Mouse (Mus musculus): Measurements from ENCODE around the gene Tomm34. TPM values are rescaled to one million over a fixed set of nuclear protein-coding genes. Genes with fewer than 3 reads are reported as not detected.

Tomm34 gene
- total and polyA plus RNA-seq, 2 experiments = 6.0 to 13.8 TPM

DNA sequence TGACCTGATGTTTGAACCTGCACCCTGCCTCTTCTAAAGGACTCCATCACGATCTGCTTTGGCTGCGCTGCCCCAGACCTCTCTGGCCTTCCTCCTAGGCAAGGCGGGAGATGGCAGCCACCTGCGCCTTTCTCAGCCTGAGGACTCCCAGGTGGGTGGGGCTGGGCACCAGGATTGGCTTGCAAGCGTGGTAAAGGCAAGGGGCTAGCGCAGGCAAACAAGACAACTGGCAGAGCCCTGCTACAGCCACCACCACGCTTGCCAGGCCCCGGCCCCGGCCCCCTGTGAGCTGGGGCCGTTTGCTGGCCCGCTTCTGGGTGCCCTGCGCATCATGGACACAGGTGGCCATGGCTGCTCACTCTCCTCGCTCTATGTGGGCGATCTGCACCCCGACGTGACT, 45.8 kb downstream of the Tomm34 start, which contains the start of gene Pabpc1l:
TSS of gene Pabpc1l (plus strand) at position 301 of the 400 bp plus-strand sequence.
- no peak for DNase-seq (ENCODE audit: extremely low read depth, low read depth, low spot score)
- Histone ChIP-seq H3K36me3 (ENCODE audit: control insufficient read depth, insufficient read depth, low read length) (no peaks in the 10 kb centered on the region), H3K9ac (ENCODE audit: low read depth, low read length) (no peak within 1 kb of the TSS), H3K4me3 (ENCODE audit: insufficient read depth, low read depth, low read length) (no peak within 1 kb of the TSS), H3K79me2 (ENCODE audit: control insufficient read depth, insufficient read depth, low read length) (no peaks in the 10 kb centered on the region), H3K4me1 (ENCODE audit: control insufficient read depth, insufficient read depth, low read length) (no peaks in the 10 kb centered on the region), H3K27me3 (ENCODE audit: control insufficient read depth, insufficient read depth, low read length) (no peaks in the 10 kb centered on the region), H3K27ac (replicated peaks; ENCODE audit: insufficient read depth, low read depth, low read length) (no peak within 1 kb of the TSS)
- TF ChIP-seq CTCF (IDR thresholded peaks at IDR 0.05; ENCODE audit: low read depth, low read length) (no peak), POLR2A (IDR thresholded peaks at IDR 0.05; ENCODE audit: extremely low read depth, insufficient read depth, low read length) (no peak)
- 86% methylated on average over 16 of the region's 16 CpGs for WGBS

DNA sequence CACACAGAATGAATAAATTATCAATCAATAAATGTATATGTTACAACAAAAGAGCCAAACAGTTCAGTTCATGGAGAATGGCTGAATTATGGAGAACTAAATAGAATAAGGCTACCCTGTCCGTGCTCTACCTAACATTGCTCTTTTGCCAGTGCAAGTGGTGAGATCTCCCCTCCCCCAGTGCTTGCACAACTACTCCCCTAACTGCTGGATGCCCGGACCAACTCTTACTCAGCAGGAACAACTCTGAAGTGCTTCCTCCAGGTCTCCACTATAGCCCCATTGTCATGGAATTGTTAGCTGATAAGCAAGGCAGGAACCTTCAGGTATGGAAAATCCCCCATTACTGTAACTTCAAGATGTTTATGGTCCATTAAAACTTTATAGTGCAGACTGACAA, 48.9 kb downstream of the Tomm34 start:
- Histone ChIP-seq H3K4me1 (ENCODE audit: control insufficient read depth, insufficient read depth, low read length) (no peaks in the 10 kb centered on the region), H3K36me3 (ENCODE audit: control insufficient read depth, insufficient read depth, low read length) (peaks cover 5% of the 10 kb centered on the region; the same call in 1 of the 2 replicates), H3K27me3 (ENCODE audit: control insufficient read depth, insufficient read depth, low read length) (no peaks in the 10 kb centered on the region), H3K79me2 (ENCODE audit: control insufficient read depth, insufficient read depth, low read length) (no peaks in the 10 kb centered on the region), H3K27ac (replicated peaks; ENCODE audit: insufficient read depth, low read depth, low read length) (no peak overlapping the region), H3K4me3 (ENCODE audit: insufficient read depth, low read depth, low read length) (no peak overlapping the region), H3K9ac (ENCODE audit: low read depth, low read length) (no peak overlapping the region)
- 24% methylated on average over 2 of the region's 2 CpGs for WGBS
- TF ChIP-seq CTCF (IDR thresholded peaks at IDR 0.05; ENCODE audit: low read depth, low read length) (no peak), POLR2A (IDR thresholded peaks at IDR 0.05; ENCODE audit: extremely low read depth, insufficient read depth, low read length) (no peak)
- DNase-seq (ENCODE audit: extremely low read depth, low read depth, low spot score) = no peak

DNA sequence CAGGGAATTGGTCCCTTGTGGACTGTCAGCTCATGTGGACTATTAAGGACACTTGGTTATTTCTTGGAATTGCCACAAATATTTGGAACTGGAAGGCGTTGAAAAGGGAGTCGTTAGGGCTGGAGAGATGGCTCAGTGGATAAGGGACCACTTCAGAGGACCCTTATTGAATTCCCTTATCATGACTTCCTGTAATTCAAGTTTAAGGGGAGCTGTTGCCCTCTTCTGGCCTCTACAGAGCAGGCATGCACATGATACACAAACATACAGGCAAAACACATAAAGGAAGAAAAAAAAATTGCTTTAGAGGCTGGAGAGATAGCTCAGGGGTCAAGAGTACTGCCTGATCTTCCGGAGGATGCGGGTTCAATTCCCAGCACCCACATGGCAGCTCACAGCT, 51.0 kb downstream of the Tomm34 start:
- 71% methylated on average over 4 of the region's 4 CpGs for WGBS
- no peak overlapping the region for H3K9ac ChIP-seq (ENCODE audit: low read depth, low read length)
- peaks cover 25% of the 10 kb centered on the region for H3K36me3 ChIP-seq (ENCODE audit: control insufficient read depth, insufficient read depth, low read length)
- no peak for TF ChIP-seq CTCF (IDR thresholded peaks at IDR 0.05; ENCODE audit: low read depth, low read length)
- TF ChIP-seq POLR2A (IDR thresholded peaks at IDR 0.05; ENCODE audit: extremely low read depth, insufficient read depth, low read length) = no peak
- no peak overlapping the region for H3K4me3 ChIP-seq (ENCODE audit: insufficient read depth, low read depth, low read length)
- H3K4me1 ChIP-seq (ENCODE audit: control insufficient read depth, insufficient read depth, low read length) = no peaks in the 10 kb centered on the region
- no peak overlapping the region for H3K27ac ChIP-seq (replicated peaks; ENCODE audit: insufficient read depth, low read depth, low read length)
- no peak for DNase-seq (ENCODE audit: extremely low read depth, low read depth, low spot score)
- H3K27me3 ChIP-seq (ENCODE audit: control insufficient read depth, insufficient read depth, low read length) = no peaks in the 10 kb centered on the region
- no peaks in the 10 kb centered on the region for H3K79me2 ChIP-seq (ENCODE audit: control insufficient read depth, insufficient read depth, low read length)

DNA sequence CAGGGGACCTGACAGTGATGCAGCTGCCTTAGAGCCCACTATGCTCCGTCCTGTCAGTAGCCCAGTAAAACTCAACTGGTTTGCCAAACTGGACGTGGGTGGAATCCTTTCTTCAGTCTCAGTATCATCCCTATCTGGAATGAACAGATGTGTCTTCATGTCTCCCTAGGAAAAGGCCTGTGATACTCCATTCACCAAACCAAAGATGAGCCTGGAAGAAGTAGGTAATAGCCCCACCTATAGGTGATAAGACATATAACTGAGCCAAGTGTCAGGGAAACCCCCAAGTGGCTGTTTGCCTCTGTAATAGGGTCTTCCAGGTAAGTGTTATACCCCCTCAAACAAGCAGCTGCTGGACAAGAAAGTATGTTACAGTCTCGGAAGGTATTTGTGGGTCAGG, 52.1 kb downstream of the Tomm34 start:
- Histone ChIP-seq H3K4me3 (ENCODE audit: insufficient read depth, low read depth, low read length) (no peak overlapping the region), H3K27ac (replicated peaks; ENCODE audit: insufficient read depth, low read depth, low read length) (no peak overlapping the region), H3K4me1 (ENCODE audit: control insufficient read depth, insufficient read depth, low read length) (no peaks in the 10 kb centered on the region), H3K79me2 (ENCODE audit: control insufficient read depth, insufficient read depth, low read length) (no peaks in the 10 kb centered on the region), H3K27me3 (ENCODE audit: control insufficient read depth, insufficient read depth, low read length) (no peaks in the 10 kb centered on the region), H3K9ac (ENCODE audit: low read depth, low read length) (no peak overlapping the region), H3K36me3 (ENCODE audit: control insufficient read depth, insufficient read depth, low read length) (peaks cover 35% of the 10 kb centered on the region)
- WGBS = 93% methylated on average over 3 of the region's 3 CpGs
- TF ChIP-seq CTCF (IDR thresholded peaks at IDR 0.05; ENCODE audit: low read depth, low read length) = no peak
- TF ChIP-seq POLR2A (IDR thresholded peaks at IDR 0.05; ENCODE audit: extremely low read depth, insufficient read depth, low read length) = no peak
- no peak for DNase-seq (ENCODE audit: extremely low read depth, low read depth, low spot score)

DNA sequence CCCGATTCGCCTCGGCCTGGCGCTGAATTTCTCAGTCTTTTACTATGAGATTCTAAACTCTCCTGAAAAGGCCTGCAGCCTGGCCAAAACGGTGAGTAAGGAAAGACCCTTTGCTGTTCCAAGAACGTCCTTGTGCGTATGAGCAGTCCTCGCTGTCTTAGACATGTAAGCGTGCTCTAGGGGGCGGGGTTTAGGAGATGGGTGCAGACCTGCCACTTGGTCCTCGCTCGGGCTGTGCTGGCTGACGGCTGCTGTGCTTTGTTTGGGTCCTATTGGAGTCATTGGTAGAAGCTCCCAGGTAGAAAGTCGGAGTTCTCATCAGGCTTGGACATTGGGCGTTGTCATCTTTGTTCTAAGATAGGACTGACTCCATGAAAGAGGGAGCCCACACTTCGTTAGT, 55.7 kb downstream of the Tomm34 start:
- TF ChIP-seq POLR2A (IDR thresholded peaks at IDR 0.05; ENCODE audit: extremely low read depth, insufficient read depth, low read length) (no peak), CTCF (IDR thresholded peaks at IDR 0.05; ENCODE audit: low read depth, low read length) (no peak)
- no peak overlapping the region for H3K9ac ChIP-seq (ENCODE audit: low read depth, low read length)
- no peak overlapping the region for H3K27ac ChIP-seq (replicated peaks; ENCODE audit: insufficient read depth, low read depth, low read length)
- no peak overlapping the region for H3K4me3 ChIP-seq (ENCODE audit: insufficient read depth, low read depth, low read length)
- no peak for DNase-seq (ENCODE audit: extremely low read depth, low read depth, low spot score)
- H3K36me3 ChIP-seq (ENCODE audit: control insufficient read depth, insufficient read depth, low read length) = peaks cover 53% of the 10 kb centered on the region
- 95% methylated on average over 16 of the region's 16 CpGs for WGBS
- H3K27me3 ChIP-seq (ENCODE audit: control insufficient read depth, insufficient read depth, low read length) = no peaks in the 10 kb centered on the region
- H3K79me2 ChIP-seq (ENCODE audit: control insufficient read depth, insufficient read depth, low read length) = peaks cover 4% of the 10 kb centered on the region; the same call in 1 of the 2 replicates
- no peaks in the 10 kb centered on the region; the same call in 1 of the 2 replicates for H3K4me1 ChIP-seq (ENCODE audit: control insufficient read depth, insufficient read depth, low read length)

DNA sequence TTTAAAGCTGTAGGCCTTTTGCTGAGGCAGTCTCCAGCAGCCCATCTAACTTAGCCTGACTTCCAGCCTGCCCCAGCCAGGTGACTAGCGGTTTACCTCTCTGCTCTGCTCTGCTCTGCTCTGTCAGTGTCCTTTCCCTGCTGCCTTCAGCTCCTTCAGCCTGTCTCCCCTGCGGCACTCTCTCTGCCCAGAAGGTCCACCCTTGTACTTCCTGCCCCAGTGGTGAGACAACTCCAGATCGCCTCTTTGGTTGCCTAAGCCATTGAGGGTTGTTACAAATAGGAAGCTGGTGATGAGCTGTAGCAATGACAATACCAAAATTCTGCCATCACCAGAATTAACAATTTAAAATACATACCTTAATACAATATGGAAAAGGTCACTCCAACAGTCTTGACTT, 60.0 kb downstream of the Tomm34 start:
- no peak for DNase-seq (ENCODE audit: extremely low read depth, low read depth, low spot score)
- H3K79me2 ChIP-seq (ENCODE audit: control insufficient read depth, insufficient read depth, low read length) = peaks cover 22% of the 10 kb centered on the region; the same call in 1 of the 2 replicates
- H3K4me1 ChIP-seq (ENCODE audit: control insufficient read depth, insufficient read depth, low read length) = peaks cover 13% of the 10 kb centered on the region
- TF ChIP-seq CTCF (IDR thresholded peaks at IDR 0.05; ENCODE audit: low read depth, low read length) (no peak), POLR2A (IDR thresholded peaks at IDR 0.05; ENCODE audit: extremely low read depth, insufficient read depth, low read length) (no peak)
- H3K9ac ChIP-seq (ENCODE audit: low read depth, low read length) = no peak overlapping the region
- no peak overlapping the region for H3K4me3 ChIP-seq (ENCODE audit: insufficient read depth, low read depth, low read length)
- no peak overlapping the region for H3K27ac ChIP-seq (replicated peaks; ENCODE audit: insufficient read depth, low read depth, low read length)
- peaks cover 38% of the 10 kb centered on the region for H3K36me3 ChIP-seq (ENCODE audit: control insufficient read depth, insufficient read depth, low read length)
- 82% methylated on average over 3 of the region's 3 CpGs for WGBS
- H3K27me3 ChIP-seq (ENCODE audit: control insufficient read depth, insufficient read depth, low read length) = no peaks in the 10 kb centered on the region
